Comparison of ENCODE assay signal across 8 mouse cellular contexts in genomic region chr13:35741620-35742421, GRCm38 (mm10).
A peak's percentile ranks its signal among the peaks of the same experiment; 100 is the strongest.
DNase-seq lines count a peak whose midpoint lies in the region; ATAC-seq and TF ChIP-seq lines count a peak whose summit lies in the region.

No protein-coding gene starts in this region.

- H3K9me3 ChIP-seq in ES-Bruce4 (replicated peaks; ENCODE audit: control insufficient read depth, insufficient read depth, low read length, poor library complexity, severe bottlenecking) = no peaks in the 10 kb centered on the region
- no peaks in the 10 kb centered on the region for H3K9me3 ChIP-seq in forebrain, embryonic 16.5 days (ENCODE audit: control insufficient read depth, low read length)
- no peaks in the 10 kb centered on the region for H3K9me3 ChIP-seq in lung, postnatal 0 days (ENCODE audit: low read length)

- no peaks in the 10 kb centered on the region for H3K27me3 ChIP-seq in ES-Bruce4 (ENCODE audit: control insufficient read depth, insufficient read depth, low read length, poor library complexity, severe bottlenecking)
- H3K27me3 ChIP-seq in forebrain, embryonic 16.5 days (replicated peaks; ENCODE audit: control insufficient read depth, insufficient read depth, low read length) = peaks cover 19% of the 10 kb centered on the region
- H3K27me3 ChIP-seq in lung, postnatal 0 days (replicated peaks; ENCODE audit: insufficient read depth, low read length) = no peaks in the 10 kb centered on the region

- no peak for TF ChIP-seq CTCF in ES-Bruce4 (IDR thresholded peaks at IDR 0.05; ENCODE audit: low read depth, low read length)
- TF ChIP-seq CTCF in lung, postnatal 0 days (IDR thresholded peaks at IDR 0.05) = no peak

- TF ChIP-seq EP300 in ES-Bruce4 (IDR thresholded peaks at IDR 0.05; ENCODE audit: insufficient read depth, low read depth, low read length) = no peak
- TF ChIP-seq EP300 in lung, postnatal 0 days (IDR thresholded peaks at IDR 0.05) = no peak

- H3K4me1 ChIP-seq in ES-Bruce4 (ENCODE audit: control insufficient read depth, insufficient read depth, low read length) = peaks cover 3% of the 10 kb centered on the region
- peaks cover 16% of the 10 kb centered on the region for H3K4me1 ChIP-seq in forebrain, embryonic 16.5 days (replicated peaks; ENCODE audit: control insufficient read depth, insufficient read depth, low read length)
- H3K4me1 ChIP-seq in lung, postnatal 0 days (ENCODE audit: insufficient read depth, low read depth, low read length) = peaks cover 12% of the 10 kb centered on the region; the same call in 1 of the 2 replicates

- H3K27ac ChIP-seq in ES-Bruce4 (ENCODE audit: insufficient read depth, low read length) = peak overlapping the region; percentile 19; the same call in 1 of the 2 replicates
- H3K27ac ChIP-seq in forebrain, embryonic 16.5 days (ENCODE audit: low read length) = peak overlapping the region; percentile 56
- H3K27ac ChIP-seq in lung, postnatal 0 days (ENCODE audit: low read length) = peak overlapping the region; percentile 95

- peak overlapping the region; percentile 96 for H3K4me2 ChIP-seq in forebrain, embryonic 16.5 days (ENCODE audit: low read length)
- peak overlapping the region; percentile 94 for H3K4me2 ChIP-seq in lung, postnatal 0 days (replicated peaks; ENCODE audit: low read depth, low read length)

- H3K9ac ChIP-seq in ES-Bruce4 (ENCODE audit: low read depth, poor library complexity, severe bottlenecking) = peak overlapping the region; percentile 98
- peak overlapping the region; percentile 78 for H3K9ac ChIP-seq in forebrain, embryonic 16.5 days (replicated peaks; ENCODE audit: low read depth, low read length)
- peak overlapping the region; percentile 86 for H3K9ac ChIP-seq in lung, postnatal 0 days (replicated peaks; ENCODE audit: low read depth)

- H3K4me3 ChIP-seq in ES-Bruce4 (ENCODE audit: low read depth, low read length) = peak overlapping the region; percentile 92
- H3K4me3 ChIP-seq in forebrain, embryonic 16.5 days (replicated peaks; ENCODE audit: low read length) = peak overlapping the region; percentile 79
- peak overlapping the region; percentile 96 for H3K4me3 ChIP-seq in lung, postnatal 0 days (ENCODE audit: low read depth, low read length)

- intact Hi-C loops in heart, postnatal 25 days (cut with DNase I) = loop anchor here (5.0 to 10.0 kb wide), 2 partner anchors 165 to 867 kb away; partner anchors contain the start of genes Prpf4b and Rpp40

- under 1% methylated on average over 80 of the region's 93 CpGs for WGBS in forebrain, embryonic 16.5 days
- under 1% methylated on average over 45 of the region's 93 CpGs for WGBS in lung, postnatal 0 days

- no peaks in the 10 kb centered on the region for H3K36me3 ChIP-seq in ES-Bruce4 (ENCODE audit: control insufficient read depth, insufficient read depth, low read length, poor library complexity, severe bottlenecking)
- no peaks in the 10 kb centered on the region for H3K36me3 ChIP-seq in forebrain, embryonic 16.5 days (ENCODE audit: control insufficient read depth, insufficient read depth)
- H3K36me3 ChIP-seq in lung, postnatal 0 days (ENCODE audit: insufficient read depth, low read length) = no peaks in the 10 kb centered on the region

- no peak for TF ChIP-seq POLR2A in ES-Bruce4 (IDR thresholded peaks at IDR 0.05; ENCODE audit: insufficient read depth, low read length)

- DNase-seq in brain, adult 2 months (ENCODE audit: low read depth, low spot score) = peak; percentile 28
- DNase-seq in heart, postnatal 25 days (ENCODE audit: low spot score) = peak; percentile 24
- DNase-seq in layer of hippocampus, adult 9-11 months = peak; percentile 18
- DNase-seq in lung, postnatal 0 days (ENCODE audit: low spot score) = peak; percentile 64
- DNase-seq in retina, embryonic 14.5 days (ENCODE audit: low spot score) = peak; percentile 70
- peak; percentile 71 to 79 for DNase-seq in thymus, postnatal 36 days

- peak; percentile 80 for ATAC-seq in forebrain, embryonic 16.5 days
- ATAC-seq in lung, postnatal 0 days = peak; percentile 66

Comparison
In these comparisons a context has a peak if more than half of its experiments do, and no peak if none do; other contexts are left out.
1. Peak in every context shown above with its lines: DNase-seq, ATAC-seq, H3K4me3 ChIP-seq and H3K27ac ChIP-seq.
2. H3K27ac ChIP-seq: peak in every context shown above with its lines; median percentile 95 in lung, postnatal 0 days; 56 in forebrain, embryonic 16.5 days; 19 in ES-Bruce4.
3. DNase-seq: peak in every context shown above with its lines; median percentile 75 in thymus, postnatal 36 days; 70 in retina, embryonic 14.5 days; 64 in lung, postnatal 0 days; 28 in brain, adult 2 months; 24 in heart, postnatal 25 days; 18 in layer of hippocampus, adult 9-11 months.